Mouse (Mus musculus) monocyte, adult 59 days (primary cell): Measurements from ENCODE around the gene Rnf187. TPM values are rescaled to one million over a fixed set of nuclear protein-coding genes. Genes with fewer than 3 reads are reported as not detected.

Experiments used
- total RNA-seq, 2 experiments: library from RNA; stranded (reverse); gene quantifications; one replicate each; pipeline ENCODE4 v1.2.4; 2023

The Rnf187 gene
- total RNA-seq, result 10 to 100 TPM; 79.4 to 81.0 TPM

GRCm38 (mm10) chr11:58938322-58939087, at the start of gene Rnf187:
Rnf187 (minus strand) TSS chr11:58938916.

GRCm38 (mm10) chr11:58978027-58978705, 39.5 kb upstream of the Rnf187 start, which contains the start of gene Trim11:
Trim11 (plus strand) TSS chr11:58978093.

GRCm38 (mm10) chr11:58954420-58955142, 15.9 kb upstream of the Rnf187 start, which contains the start of the genes Hist3h2a and Trim17:
Hist3h2a (plus strand) TSS chr11:58954685.
Trim17 (plus strand) TSS chr11:58954685.

GRCm38 (mm10) chr11:58948542-58949479, 10.1 kb upstream of the Rnf187 start, which contains the start of gene Hist3h2ba:
Hist3h2ba (plus strand) TSS chr11:58948920.

GRCm38 (mm10) chr11:58917745-58918366, 20.9 kb downstream of the Rnf187 start, which contains the start of gene Btnl10:
Btnl10 (plus strand) TSS chr11:58917908.

GRCm38 (mm10) chr11:58903511-58904409, 35.0 kb downstream of the Rnf187 start, which contains the start of gene Zfp39:
Zfp39 (minus strand) TSS chr11:58904225.

Other genes starting within 250 kb of the Rnf187 start
- gene Olfr319, start 239.8 kb downstream of the Rnf187 start, total RNA-seq, result not detected
- gene Olfr318, start 214.9 kb downstream of the Rnf187 start, total RNA-seq, result not detected
- gene Olfr317, start 199.7 kb downstream of the Rnf187 start, total RNA-seq, result not detected
- not detected for gene Olfr316, start 186.2 kb downstream of the Rnf187 start, total RNA-seq
- gene Olfr315, start 165.7 kb downstream of the Rnf187 start, total RNA-seq, result not detected
- gene Olfr314, start 156.0 kb downstream of the Rnf187 start, total RNA-seq, result not detected
- not detected for gene Fam183b, start 137.0 kb downstream of the Rnf187 start, total RNA-seq
- not detected for gene Olfr313, start 123.9 kb downstream of the Rnf187 start, total RNA-seq
- gene Olfr312, start 109.7 kb downstream of the Rnf187 start, total RNA-seq, result not detected
- not detected for gene Olfr311, start 99.7 kb downstream of the Rnf187 start, total RNA-seq
- 1 to 10 TPM; 2.1 to 3.3 TPM for gene Gm12258, start 91.8 kb downstream of the Rnf187 start, total RNA-seq
- 1 to 10 TPM; 2.8 to 2.9 TPM for gene 2810021J22Rik, start 71.7 kb downstream of the Rnf187 start, total RNA-seq
- gene Zfp39, start 34.7 kb downstream of the Rnf187 start, total RNA-seq, result 1 to 10 TPM; 5.3 to 5.6 TPM
- not detected for gene Btnl10, start 21.0 kb downstream of the Rnf187 start, total RNA-seq
- gene Hist3h2ba, start 10.0 kb upstream of the Rnf187 start, total RNA-seq, result 1 to 10 TPM; 3.2 TPM
- 10 to 100 TPM; 29.4 to 31.8 TPM for gene Hist3h2a, start 15.8 kb upstream of the Rnf187 start, total RNA-seq
- under 1 TPM; 0.13 to 0.21 TPM for gene Trim17, start 15.8 kb upstream of the Rnf187 start, total RNA-seq
- 10 to 100 TPM; 40.7 to 41.1 TPM for gene Trim11, start 39.2 kb upstream of the Rnf187 start, total RNA-seq
- gene Obscn, start 197.5 kb upstream of the Rnf187 start, total RNA-seq, result under 1 TPM in 1 of 2 experiments, not detected in 1; 0.16 TPM
- gene Iba57, start 224.8 kb upstream of the Rnf187 start, total RNA-seq, result 10 to 100 TPM in 1 of 2 experiments, 1 to 10 TPM in 1; 9.9 to 10.6 TPM
- gene Gjc2, start 244.3 kb upstream of the Rnf187 start, total RNA-seq, result not detected